25 mouse cellular contexts compared by ENCODE assay signal in genomic region chr17:35749685-35750084, GRCm38 (mm10). TPM values are rescaled to one million over a fixed set of nuclear protein-coding genes. Genes with fewer than 3 reads are reported as not detected.
DNase-seq lines count a peak whose midpoint lies in the region; ATAC-seq and TF ChIP-seq lines count a peak whose summit lies in the region.
"Had no signal": no experiment of that assay in that cellular context is flagged by ENCODE, and none has a peak within 500 bp of the region (broad histone marks: within the 10 kb centered on the region; RNA-seq: fewer than 3 reads in every experiment).

No protein-coding gene starts in this region.

- no peaks in the 10 kb centered on the region for H3K36me3 ChIP-seq in stomach, embryonic 16.5 days (ENCODE audit: control insufficient read depth, insufficient read depth, low read length)
- H3K36me3 ChIP-seq in stomach, postnatal 0 days (ENCODE audit: control insufficient read depth, insufficient read depth, low read length) = no peaks in the 10 kb centered on the region
- H3K36me3 ChIP-seq: embryonic facial prominence, embryonic 15.5 days; forebrain, embryonic 10.5 days; hindbrain, embryonic 12.5 days had no signal

- no peaks in the 10 kb centered on the region for H3K27me3 ChIP-seq in stomach, embryonic 16.5 days (ENCODE audit: control insufficient read depth, insufficient read depth, low read length)
- H3K27me3 ChIP-seq in stomach, postnatal 0 days (ENCODE audit: control insufficient read depth, insufficient read depth, low read length) = no peaks in the 10 kb centered on the region
- H3K27me3 ChIP-seq: CH12.LX; embryonic facial prominence, embryonic 15.5 days; hindbrain, embryonic 12.5 days; Patski had no signal

- peaks cover 8% of the 10 kb centered on the region for H3K4me1 ChIP-seq in stomach, embryonic 16.5 days (ENCODE audit: control insufficient read depth, insufficient read depth, low read length)
- no peaks in the 10 kb centered on the region for H3K4me1 ChIP-seq in stomach, postnatal 0 days (replicated peaks; ENCODE audit: control insufficient read depth, insufficient read depth)
- H3K4me1 ChIP-seq: forebrain, embryonic 10.5 days; hindbrain, embryonic 12.5 days had no signal

- H3K9me3 ChIP-seq in stomach, embryonic 16.5 days (replicated peaks; ENCODE audit: control insufficient read depth, low read length) = no peaks in the 10 kb centered on the region
- no peaks in the 10 kb centered on the region for H3K9me3 ChIP-seq in stomach, postnatal 0 days (ENCODE audit: control insufficient read depth, low read length)
- H3K9me3 ChIP-seq: embryonic facial prominence, embryonic 15.5 days; forebrain, embryonic 10.5 days; hindbrain, embryonic 12.5 days had no signal

- DNase-seq in frontal cortex, adult 2 months (ENCODE audit: extremely low spot score in 1 of 2, low spot score in 1 of 2) = peak; percentile 41 to 70
- DNase-seq in frontal cortex, postnatal 14 days (ENCODE audit: low spot score in 2 of 2) = no peak
- DNase-seq in left cerebral cortex, adult 9 months (ENCODE audit: low spot score in 2 of 2) = peak; percentile 30 to 52
- no peak for DNase-seq in left cerebral cortex, postnatal 14 days (ENCODE audit: low spot score in 2 of 2)
- DNase-seq in stomach, postnatal 0 days (ENCODE audit: low spot score) = no peak
- no peak for DNase-seq in cerebellum, postnatal 36 days
- DNase-seq: adrenal gland, adult 2 months; adrenal gland, postnatal 25 days; cerebellum, adult 2 months; cerebellum, postnatal 10 days; embryo, embryonic 11 days; gastrocnemius, postnatal 10 days; heart, adult 2 months; heart, postnatal 36 days had no signal

- no peak overlapping the region for H3K4me3 ChIP-seq in stomach, embryonic 16.5 days (replicated peaks; ENCODE audit: low read length)
- H3K4me3 ChIP-seq in stomach, postnatal 0 days (ENCODE audit: low read depth, low read length) = no peak overlapping the region
- H3K4me3 ChIP-seq: embryonic facial prominence, embryonic 15.5 days; erythroblast, embryonic 14.5 days; forebrain, embryonic 10.5 days; heart, adult 2 months; hindbrain, embryonic 12.5 days had no signal

- no peak overlapping the region for H3K4me2 ChIP-seq in stomach, embryonic 16.5 days (ENCODE audit: low read depth, low read length)
- no peak overlapping the region for H3K4me2 ChIP-seq in stomach, postnatal 0 days (replicated peaks; ENCODE audit: low read depth)
- H3K4me2 ChIP-seq: embryonic facial prominence, embryonic 15.5 days; heart, embryonic 11.5 days; hindbrain, embryonic 12.5 days had no signal

- no peak overlapping the region for H3K9ac ChIP-seq in stomach, embryonic 16.5 days (ENCODE audit: low read length)
- H3K9ac ChIP-seq in stomach, postnatal 0 days (ENCODE audit: low read length) = no peak overlapping the region
- H3K9ac ChIP-seq: embryonic facial prominence, embryonic 15.5 days; hindbrain, embryonic 12.5 days had no signal

- H3K27ac ChIP-seq in stomach, embryonic 16.5 days (ENCODE audit: low read length) = peak overlapping the region; percentile 33; the same call in 1 of the 2 replicates
- no peak overlapping the region for H3K27ac ChIP-seq in stomach, postnatal 0 days (replicated peaks)
- H3K27ac ChIP-seq: forebrain, embryonic 10.5 days; heart, adult 2 months; hindbrain, embryonic 12.5 days had no signal

- intact Hi-C loops in left cerebral cortex, postnatal 14 days (cut with DNase I) = no loop called here

- TF ChIP-seq EP300 in stomach, postnatal 0 days (optimal IDR thresholded peaks at IDR 0.05) = no peak

- TF ChIP-seq CTCF in stomach, postnatal 0 days (IDR thresholded peaks at IDR 0.05; ENCODE audit: low read depth) = no peak

- WGBS in stomach, embryonic 16.5 days = 66% methylated on average over 10 of the region's 10 CpGs
- 62% methylated on average over 10 of the region's 10 CpGs for WGBS in stomach, postnatal 0 days

- no peak for ATAC-seq in stomach, embryonic 16.5 days (ENCODE audit: insufficient read depth, low FRiP score)
- no peak for ATAC-seq in stomach, postnatal 0 days (ENCODE audit: low FRiP score, low TSS enrichment)
- ATAC-seq: forebrain, embryonic 14.5 days; hindbrain, embryonic 16.5 days; Patski had no signal

RNA-seq across cellular contexts. Expression of gene Ddr1, which starts 45.3 kb away (rescaled TPM):
- 46.6 and 46.8 TPM in 2 replicates for polyA plus RNA-seq in frontal cortex, adult 2 months (2012; rRNA removed)
- total RNA-seq in left cerebral cortex, postnatal 14 days (2021) = 10 to 100 TPM; 46.1 to 52.8 TPM
- 81.5 and 86.5 TPM in 2 replicates for polyA plus RNA-seq in stomach, embryonic 16.5 days (2015; fragmentation: Nextera tagmentation; extraction: Ambion mirVana)
- polyA plus RNA-seq in stomach, postnatal 0 days (2015; fragmentation: Nextera tagmentation; extraction: Ambion mirVana) = 50.8 TPM in 2 replicates
- total RNA-seq: common myeloid progenitor, adult 5-6 weeks had no signal
- polyA plus RNA-seq: erythroblast, embryonic 14.5 days had no signal

Comparison
In these comparisons a context has a peak if more than half of its experiments do, and no peak if none do; other contexts are left out.
1. DNase-seq: peak in frontal cortex, adult 2 months (2 of 2) and left cerebral cortex, adult 9 months (2 of 2); none in frontal cortex, postnatal 14 days (0 of 2), left cerebral cortex, postnatal 14 days (0 of 2), stomach, postnatal 0 days (single experiment) and cerebellum, postnatal 36 days (0 of 2).